Mouse (Mus musculus) olfactory bulb, adult 2 months (tissue): ENCODE results near the gene Sptlc3. TPM values are rescaled to one million over a fixed set of nuclear protein-coding genes. Genes with fewer than 3 reads are reported as not detected.

Source experiments
- H3K27ac ChIP-seq: fragments of 200-500 bp; 2 replicates; pipeline ENCODE4 v1.5.1; 2012; ENCODE audit warnings: low read depth, low read length; ENCODE audit not compliant: insufficient read depth
- H3K4me1 ChIP-seq: fragments of 200-500 bp; 2 replicates; pipeline ENCODE4 v1.6.1; 2012; ENCODE audit warnings: low read length; ENCODE audit not compliant: control insufficient read depth, insufficient read depth
- H3K4me3 ChIP-seq: fragments of 200-500 bp; 2 replicates; pipeline ENCODE4 v1.5.1; 2012; ENCODE audit warnings: mild to moderate bottlenecking, low read depth, low read length, moderate library complexity; ENCODE audit not compliant: insufficient read depth
- CTCF ChIP-seq: fragments of 200-500 bp; IDR thresholded peaks from 2 replicates; pipeline ENCODE4 v1.5.1; 2012; ENCODE audit warnings: low read depth, mild to moderate bottlenecking, low read length, moderate library complexity; ENCODE audit not compliant: insufficient read depth
- POLR2A ChIP-seq: fragments of 200-500 bp; IDR thresholded peaks from 2 replicates; pipeline ENCODE4 v1.6.1; 2012; ENCODE audit warnings: mild to moderate bottlenecking, low read depth, low read length, moderate library complexity; ENCODE audit not compliant: insufficient read depth
- WGBS: fragments of 180-500 bp; shearing (Covaris S2); methylation state at CpG from one replicate; pipeline ENCODE4 v1.1.7; 2018; 5-methylcytosine and 5-hydroxymethylcytosine counted together
- polyA plus RNA-seq: library from polyadenylated mRNA; stranded (reverse); fragments of >200 nt; gene quantifications from 2 replicates; pipeline ENCODE4 v1.2.4, GENCODE M21; 2012; ENCODE audit warnings: low replicate concordance; ENCODE audit not compliant: missing spikeins, insufficient read depth, insufficient read length

Gene Sptlc3
- not detected in 2 replicates for polyA plus RNA-seq

DNA sequence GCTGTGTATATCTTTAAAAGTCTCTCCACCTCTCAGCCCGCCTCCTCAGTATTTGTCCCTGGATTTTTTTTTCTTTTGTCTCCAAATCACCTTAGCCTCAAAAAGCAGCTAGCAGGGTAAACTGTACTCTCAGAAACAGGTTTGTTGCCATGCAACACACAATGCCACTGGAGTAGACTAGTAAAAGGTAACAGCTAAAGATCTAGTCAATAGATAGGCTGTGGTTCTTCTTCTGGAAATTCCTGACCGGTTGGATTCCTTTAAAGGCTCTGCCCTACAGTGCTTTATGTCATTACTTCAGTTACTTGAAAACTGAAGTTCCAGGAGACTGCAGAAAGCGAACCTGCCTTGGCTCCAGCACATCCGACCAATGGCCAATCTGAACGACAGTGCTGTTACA lies at the start of gene Sptlc3:
Sptlc3 (plus strand) TSS at position 78 of the 400 bp plus-strand sequence.
- Histone ChIP-seq H3K4me1 (no peaks in the 10 kb centered on the region), H3K4me3 (no peak within 1 kb of the TSS), H3K27ac (no peak within 1 kb of the TSS)
- 65% methylated on average over 5 of the region's 5 CpGs for WGBS
- TF ChIP-seq CTCF (no peak), POLR2A (no peak)

DNA sequence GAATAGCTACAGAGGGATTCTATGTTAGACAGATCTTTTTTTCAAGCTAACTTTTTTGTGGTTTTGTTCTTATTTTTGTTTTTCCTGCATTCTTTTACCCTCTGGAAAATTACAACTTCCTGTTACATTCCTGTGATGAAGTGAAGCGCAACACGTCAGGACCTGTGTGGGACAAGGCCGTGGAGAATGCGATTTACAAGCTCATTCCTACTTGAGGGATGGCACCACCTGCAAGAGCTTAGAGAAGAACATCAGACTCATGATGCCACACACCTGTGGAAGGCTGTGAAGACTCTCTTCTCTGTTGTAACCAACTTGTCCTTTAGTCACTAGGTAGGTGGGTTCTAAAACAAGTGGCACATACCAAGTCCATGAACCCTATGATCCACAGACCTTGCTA lies 26.0 kb upstream of the Sptlc3 start:
- H3K27ac ChIP-seq = no peak overlapping the region
- H3K4me1 ChIP-seq = no peaks in the 10 kb centered on the region
- TF ChIP-seq POLR2A (no peak), CTCF (no peak)
- whole genome bisulfite sequencing = 81% methylated on average over 4 of the region's 4 CpGs
- H3K4me3 ChIP-seq = no peak overlapping the region

DNA sequence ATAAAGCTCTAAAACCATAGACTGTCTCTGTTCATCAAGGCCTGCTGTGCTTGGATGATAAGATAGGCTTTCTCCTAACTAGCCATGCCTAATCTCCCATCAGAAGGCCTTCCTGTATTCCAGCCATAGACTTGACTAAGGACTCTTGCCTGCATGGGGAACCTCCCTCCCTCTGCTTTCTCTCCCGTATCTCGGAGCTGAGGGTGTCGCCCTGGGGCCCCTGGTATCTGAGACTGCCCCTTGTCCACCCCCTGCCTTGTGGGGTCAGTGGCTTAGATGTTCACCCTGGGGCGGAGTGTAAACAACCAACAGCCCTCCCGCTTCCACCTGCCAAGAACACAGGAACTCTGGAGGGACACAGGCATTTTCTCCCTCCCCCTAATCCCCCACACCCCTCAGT lies 5.0 kb upstream of the Sptlc3 start:
- Histone ChIP-seq H3K4me1 (no peaks in the 10 kb centered on the region), H3K27ac (no peak overlapping the region), H3K4me3 (no peak overlapping the region)
- WGBS = 65% methylated on average over 5 of the region's 5 CpGs
- TF ChIP-seq CTCF (no peak), POLR2A (no peak)

DNA sequence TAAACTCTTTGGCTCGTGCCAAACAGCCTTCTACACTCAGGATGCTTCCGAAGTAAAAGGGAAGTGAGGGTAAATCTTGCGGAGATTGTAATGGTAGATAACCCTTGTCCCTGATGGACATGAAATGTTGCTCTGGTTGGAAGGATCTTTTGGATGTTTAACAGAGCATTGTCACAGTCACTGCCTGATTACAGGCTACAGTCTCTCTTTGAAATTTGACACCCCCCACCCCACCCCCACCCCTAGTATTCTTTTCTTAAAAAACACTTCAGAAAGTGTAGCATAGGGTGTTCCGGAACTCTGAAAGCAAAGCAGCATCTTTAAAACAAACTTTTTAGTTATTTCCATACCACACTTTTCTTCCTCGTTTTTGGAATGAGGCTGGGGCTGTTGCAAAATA lies 916 bp downstream of the Sptlc3 start:
- Histone ChIP-seq H3K4me3 (no peak overlapping the region), H3K27ac (no peak overlapping the region), H3K4me1 (no peaks in the 10 kb centered on the region)
- TF ChIP-seq CTCF (no peak), POLR2A (no peak)
- 59% methylated on average over 5 of the region's 5 CpGs for WGBS

DNA sequence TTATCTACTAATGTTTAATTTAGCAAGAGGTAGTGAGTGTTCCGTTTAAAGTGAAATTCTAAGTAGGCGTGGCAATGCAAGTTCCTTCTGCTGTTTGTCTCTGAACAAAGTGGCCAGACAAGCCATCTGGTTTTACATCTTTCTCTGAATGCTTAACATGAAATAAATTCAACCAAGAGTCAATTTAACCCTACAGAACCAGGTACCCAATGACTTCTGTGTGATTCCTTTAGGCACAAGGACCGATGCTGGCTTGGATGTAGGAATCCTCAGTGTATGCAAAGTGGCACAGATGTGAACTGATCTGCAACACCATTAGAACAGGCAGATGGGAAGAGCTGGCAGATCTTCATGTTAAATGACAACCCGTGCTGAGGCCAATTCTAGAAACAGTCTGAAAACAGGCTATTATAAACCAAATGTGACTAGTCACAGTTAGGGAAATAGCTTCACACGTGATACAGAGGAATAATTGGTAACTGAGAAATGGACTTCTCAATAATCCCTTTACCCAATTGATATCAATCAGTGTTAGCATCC lies 68.3 kb downstream of the Sptlc3 start:
- TF ChIP-seq CTCF (no peak), POLR2A (no peak)
- WGBS = 59% methylated on average over 5 of the region's 5 CpGs
- no peak overlapping the region for H3K4me3 ChIP-seq
- H3K4me1 ChIP-seq = no peaks in the 10 kb centered on the region
- H3K27ac ChIP-seq = no peak overlapping the region

DNA sequence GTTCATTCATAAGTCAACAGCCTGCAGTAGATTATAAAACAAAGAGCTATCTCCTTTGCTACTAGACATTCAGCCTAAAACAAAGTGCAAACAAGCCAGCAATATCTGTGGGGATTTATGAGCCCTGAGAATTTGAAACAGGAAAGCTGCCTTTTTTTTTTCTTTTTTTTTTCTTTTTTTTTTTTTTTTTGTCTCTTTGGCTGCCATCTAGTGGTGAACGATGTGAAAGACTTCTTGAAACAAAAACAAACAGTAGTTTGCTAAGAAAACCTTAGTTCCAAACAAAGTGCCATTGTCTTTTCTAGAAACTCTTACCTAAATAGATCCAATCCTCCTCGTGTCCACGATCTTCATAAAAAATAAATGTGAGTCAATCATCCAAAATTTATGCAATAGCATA lies 85.6 kb downstream of the Sptlc3 start:
- no peak overlapping the region for H3K4me3 ChIP-seq
- H3K4me1 ChIP-seq = no peaks in the 10 kb centered on the region
- TF ChIP-seq CTCF (no peak), POLR2A (no peak)
- WGBS = 2% methylated on average over 3 of the region's 3 CpGs
- H3K27ac ChIP-seq = no peak overlapping the region

DNA sequence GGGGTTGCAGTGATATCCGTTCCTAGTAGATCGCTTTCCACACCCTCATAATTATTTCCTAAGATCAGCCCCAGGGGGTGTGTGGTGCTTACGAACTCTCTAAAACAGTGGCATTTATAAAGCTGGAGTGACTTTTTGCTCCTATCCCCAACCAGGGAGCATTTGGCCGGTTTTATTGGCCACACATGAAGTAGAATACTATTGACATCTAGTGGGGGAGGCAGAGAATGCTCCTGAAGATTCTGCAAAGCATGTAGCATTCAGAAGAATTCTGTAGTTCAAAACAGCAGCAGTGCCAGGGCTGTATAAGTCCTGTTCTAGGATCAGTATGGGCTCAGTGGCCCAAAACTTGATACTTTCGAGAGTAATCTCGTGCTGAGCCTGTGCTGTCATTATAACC lies 89.1 kb downstream of the Sptlc3 start:
- no peak overlapping the region for H3K27ac ChIP-seq
- no peak for TF ChIP-seq CTCF
- TF ChIP-seq POLR2A = no peak
- H3K4me3 ChIP-seq = no peak overlapping the region
- WGBS = 50% methylated on average over 6 of the region's 6 CpGs
- no peaks in the 10 kb centered on the region for H3K4me1 ChIP-seq

DNA sequence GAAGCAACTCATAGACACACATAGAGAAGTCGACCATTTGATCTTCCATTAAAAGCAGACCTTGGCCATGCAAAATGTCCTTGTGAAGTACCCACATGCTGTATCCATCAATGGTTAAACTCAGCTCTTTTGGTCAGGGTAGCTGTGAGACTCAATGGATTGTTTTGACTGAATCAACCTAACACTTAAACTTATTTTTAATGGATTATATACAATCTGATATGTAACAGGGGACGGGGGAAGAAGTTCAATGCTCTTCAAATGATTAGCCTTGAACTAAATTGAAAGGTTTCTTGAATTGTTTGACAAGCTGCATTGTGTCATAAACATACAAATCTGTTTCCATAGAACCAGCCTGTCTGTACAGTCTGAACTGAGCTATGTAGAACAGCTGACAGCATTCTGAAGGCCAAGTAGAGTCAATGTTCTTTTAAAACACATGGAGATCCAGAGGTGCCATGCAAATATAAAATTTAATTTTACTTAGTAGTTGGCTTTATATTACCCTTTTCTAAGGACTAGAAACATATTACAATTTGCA lies 94.0 kb downstream of the Sptlc3 start:
- WGBS = 85% methylated on average over 2 of the region's 2 CpGs
- Histone ChIP-seq H3K4me1 (no peaks in the 10 kb centered on the region), H3K4me3 (no peak overlapping the region), H3K27ac (no peak overlapping the region)
- TF ChIP-seq CTCF = no peak
- no peak for TF ChIP-seq POLR2A

DNA sequence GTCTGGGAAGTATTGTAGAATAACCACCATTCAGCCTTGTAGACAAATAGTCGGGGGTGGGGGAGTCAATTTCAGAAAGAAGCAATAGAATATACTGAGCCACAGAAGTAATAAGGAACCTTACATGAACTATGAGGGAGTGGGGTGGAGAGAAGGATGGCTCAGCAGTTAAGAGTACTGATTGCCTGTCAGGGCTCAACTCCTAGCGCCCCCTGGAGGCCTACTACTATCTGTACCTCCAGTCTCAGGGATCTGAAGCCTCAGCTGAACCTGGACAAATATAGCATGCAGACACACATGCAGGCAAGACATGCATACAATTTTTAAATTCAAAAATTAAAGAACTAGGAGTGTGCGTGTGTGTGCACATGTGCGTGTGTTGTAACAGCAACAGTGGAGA lies 96.2 kb downstream of the Sptlc3 start:
- Histone ChIP-seq H3K4me3 (no peak overlapping the region), H3K4me1 (no peaks in the 10 kb centered on the region), H3K27ac (no peak overlapping the region)
- 55% methylated on average over 4 of the region's 4 CpGs for WGBS
- TF ChIP-seq CTCF (no peak), POLR2A (no peak)
